Mouse (Mus musculus) brain, adult 2 months (tissue): ENCODE results near the gene Iyd.
"Not testable (repeated sequence)": the region's sequence is repeated elsewhere in the genome, so short reads cannot be mapped to it uniquely, and the experiment has no call there.

Source experiments
- DNase-seq: peaks from one replicate; pipeline ENCODE4 v3.0.0; 2011; ENCODE audit warnings: low read depth, low spot score

The Iyd gene

DNA sequence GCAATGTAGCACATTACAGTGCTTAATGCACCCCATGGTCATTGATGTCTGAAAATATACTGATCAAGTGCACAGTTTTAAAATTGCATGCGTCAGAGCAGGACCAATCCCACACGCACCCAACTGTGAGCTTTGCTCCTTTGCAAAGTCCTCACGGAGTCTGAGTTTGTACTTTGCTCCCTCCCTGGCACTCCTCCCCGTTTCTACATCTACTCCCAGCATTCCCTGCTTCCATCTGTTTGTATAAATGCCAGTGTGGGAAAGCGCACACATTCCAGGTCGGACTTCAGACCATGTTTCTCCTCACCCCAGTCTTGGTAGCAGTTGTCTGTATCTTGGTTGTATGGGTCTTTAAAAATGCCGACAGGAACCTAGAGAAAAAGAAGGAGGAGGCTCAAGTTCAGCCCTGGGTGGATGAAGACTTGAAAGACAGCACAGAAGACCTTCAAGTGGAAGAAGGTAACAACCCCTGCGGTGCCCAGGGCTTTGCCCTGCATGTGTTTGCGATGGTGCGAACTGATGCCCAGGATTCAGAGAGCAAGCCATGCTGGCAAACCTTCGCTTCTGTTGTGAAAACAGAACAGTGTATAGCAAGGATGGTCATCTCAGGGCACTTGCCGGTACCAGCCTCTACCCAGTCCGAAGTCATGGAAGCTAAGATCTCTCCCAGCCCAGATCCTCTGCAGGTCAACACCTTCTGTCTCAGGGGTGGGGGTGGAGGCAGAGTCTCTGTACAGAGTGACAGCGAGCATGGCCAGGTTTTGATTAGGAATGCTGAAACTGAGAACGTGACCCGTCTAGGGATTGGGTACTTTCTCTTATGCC, at the start of gene Iyd:
Gene Iyd (plus strand): TSS at position 238 of the 825 bp plus-strand sequence.
- no peak for DNase-seq

DNA sequence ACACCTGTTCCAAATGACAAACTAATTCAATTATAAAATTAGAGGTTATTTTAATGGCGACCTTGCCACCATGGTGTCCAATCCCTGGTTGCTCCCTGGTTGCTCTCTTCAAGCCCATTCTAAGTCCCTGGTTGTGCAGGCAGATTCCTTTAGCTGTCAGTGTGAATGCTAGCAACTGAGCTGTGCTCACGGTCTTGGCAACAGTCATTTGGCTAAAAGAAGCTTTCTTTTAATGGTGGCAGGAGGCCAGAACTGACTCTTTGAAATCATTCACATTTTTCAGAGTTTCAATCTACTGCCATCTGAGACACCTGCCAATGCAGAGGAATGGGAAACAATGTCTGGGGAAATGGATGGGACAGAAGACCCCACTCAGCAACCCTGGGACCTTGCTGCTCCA, 43.2 kb upstream of the Iyd start:
- DNase-seq, result peak; percentile 54

DNA sequence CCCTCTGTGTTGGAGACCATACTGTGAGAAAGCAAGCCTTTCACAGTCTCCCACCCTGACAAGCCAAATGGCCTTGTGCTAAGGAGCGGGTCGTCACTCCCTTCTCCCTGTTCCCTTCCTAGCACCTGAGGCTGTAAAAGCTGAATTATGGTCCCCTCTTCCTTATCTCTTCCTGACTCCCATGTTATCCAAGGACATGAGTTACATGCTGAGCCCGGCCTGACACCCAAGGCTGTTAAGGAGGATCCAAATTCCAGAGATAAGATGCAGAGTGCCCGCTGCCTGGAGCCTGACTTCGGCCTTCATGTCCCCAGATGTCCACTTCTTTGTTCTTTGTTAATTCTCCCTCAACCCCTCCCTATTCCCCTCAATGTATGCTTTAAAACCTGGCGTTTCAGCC, 39.2 kb upstream of the Iyd start:
- not testable (repeated sequence) for DNase-seq

DNA sequence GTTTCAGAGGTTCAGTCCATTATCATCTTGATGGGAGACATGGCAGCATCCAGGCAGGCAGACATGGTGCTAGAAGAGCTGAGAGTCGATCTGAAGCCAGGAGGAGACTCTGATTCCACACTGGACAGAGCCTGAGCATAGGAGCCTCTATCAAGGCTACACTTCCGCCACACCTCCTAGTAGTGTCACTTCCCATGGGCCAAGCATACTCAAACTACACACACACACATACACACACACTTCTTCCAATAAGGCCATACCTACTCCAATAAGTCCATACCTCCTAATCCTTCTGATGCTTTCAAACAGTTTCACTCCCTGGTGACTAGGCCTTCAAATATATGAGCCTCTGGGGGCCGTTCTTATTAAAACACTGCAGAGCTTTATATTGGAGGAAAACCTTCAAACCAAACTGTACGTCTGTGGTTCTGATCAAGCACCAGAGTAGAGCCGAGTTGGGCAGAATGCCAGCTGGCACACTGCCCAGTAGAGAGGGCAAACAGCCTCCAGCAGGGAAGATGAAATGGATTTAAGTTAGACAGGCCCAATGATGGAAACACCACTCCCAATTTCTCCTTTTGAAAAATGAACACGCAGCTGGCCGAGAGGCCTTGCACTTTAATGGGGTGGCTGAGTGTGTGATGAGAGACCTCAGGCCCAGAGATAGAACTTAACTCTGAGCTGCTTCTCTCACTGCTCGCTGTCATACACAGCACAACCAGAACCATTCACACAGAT, 32.4 kb upstream of the Iyd start:
- DNase-seq, result peak; percentile 53

- no peak for DNase-seq
These were observed 31.8 kb upstream of the Iyd start for GRCm38 (mm10) chr10:3508222-3508588.

GRCm38 (mm10) chr10:3508746-3509145, 31.3 kb upstream of the Iyd start:
- no peak for DNase-seq

DNA sequence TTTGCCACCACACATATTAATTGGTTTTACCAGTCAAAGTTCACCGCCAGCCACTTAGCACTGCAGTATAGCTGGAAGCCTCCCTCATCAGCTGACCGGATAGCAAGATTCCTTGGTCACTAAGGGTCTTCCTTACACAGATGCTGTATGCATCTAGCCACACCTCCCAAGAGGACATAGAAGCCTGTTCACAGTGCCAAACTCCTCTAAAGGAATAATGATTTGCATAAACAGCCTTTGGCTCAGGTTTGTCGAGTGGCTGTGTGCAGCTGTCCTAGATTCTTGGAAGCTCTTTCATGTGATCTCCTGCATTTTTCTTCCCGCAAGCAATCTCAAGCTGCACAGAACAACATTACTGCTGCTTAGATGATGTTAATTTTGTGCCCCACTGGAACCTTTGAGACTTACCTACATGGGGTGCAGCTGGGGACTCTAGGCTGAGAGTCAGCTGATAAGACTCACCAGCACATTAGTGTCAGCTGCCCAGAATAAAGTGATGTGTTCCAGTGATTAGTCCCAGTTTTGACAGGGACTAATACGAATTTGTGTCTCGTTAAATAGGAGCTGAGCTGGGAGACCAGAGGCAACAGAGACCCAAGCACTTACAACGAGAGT, 30.3 kb upstream of the Iyd start:
- peak; percentile 51 for DNase-seq

DNA sequence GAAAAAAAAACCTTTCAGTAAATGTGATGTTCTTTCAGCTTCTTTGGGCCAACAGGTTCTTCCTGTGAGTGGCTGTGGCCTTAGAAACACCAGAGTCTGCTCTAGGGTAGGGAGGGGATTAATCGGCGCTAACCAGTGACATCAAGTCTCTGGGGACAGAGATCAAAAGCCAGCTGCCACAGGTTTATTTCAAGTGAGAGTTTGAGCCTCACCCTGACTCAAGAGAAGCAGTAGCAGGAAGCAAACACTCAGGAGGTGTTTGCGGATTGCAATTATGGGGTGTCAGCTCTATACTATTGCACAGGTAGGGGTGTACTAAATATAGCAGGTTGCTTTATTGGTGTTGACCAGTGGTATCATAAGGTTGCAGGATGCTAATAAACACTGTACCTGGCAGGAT, 29.6 kb upstream of the Iyd start:
- no peak for DNase-seq

GRCm38 (mm10) chr10:3511401-3511800, 28.6 kb upstream of the Iyd start:
- DNase-seq, result no peak

DNA sequence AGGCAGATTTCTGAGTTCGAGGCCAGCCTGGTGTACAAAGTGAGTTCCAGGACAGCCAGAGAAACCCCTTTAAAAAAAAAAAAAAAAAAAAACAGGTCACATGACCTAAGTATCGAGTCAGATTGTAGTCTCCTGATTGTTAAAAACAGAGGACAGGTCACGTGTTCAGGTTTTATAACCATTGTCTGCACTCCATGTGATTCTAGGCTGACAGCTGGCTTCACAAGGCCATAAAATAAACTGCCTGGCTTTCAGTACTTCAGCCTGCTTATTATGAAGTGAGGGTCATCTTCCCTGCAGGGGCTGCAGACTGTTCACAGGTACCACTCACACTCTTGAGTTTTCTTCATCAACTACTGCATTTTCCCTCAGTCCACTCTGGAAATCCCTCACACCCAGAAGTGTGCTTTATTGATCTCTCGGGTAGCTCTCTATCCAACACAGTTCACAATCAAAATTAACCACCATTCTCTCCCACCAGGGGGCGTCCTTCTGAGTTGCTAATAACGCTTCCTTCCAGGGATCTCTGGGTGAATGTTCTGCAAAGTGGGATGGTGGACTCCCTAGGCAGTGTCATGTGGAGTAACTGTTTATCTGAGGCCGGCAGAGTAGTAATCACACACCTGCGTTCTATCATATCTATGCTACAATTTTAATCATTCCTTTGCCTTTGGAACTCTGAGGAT, 27.3 kb upstream of the Iyd start:
- no peak for DNase-seq

- no peak for DNase-seq
These were observed 26.1 kb upstream of the Iyd start for GRCm38 (mm10) chr10:3513947-3514346.

- DNase-seq, result peak; percentile 75
These were observed 25.4 kb upstream of the Iyd start for GRCm38 (mm10) chr10:3514634-3515033.

DNA sequence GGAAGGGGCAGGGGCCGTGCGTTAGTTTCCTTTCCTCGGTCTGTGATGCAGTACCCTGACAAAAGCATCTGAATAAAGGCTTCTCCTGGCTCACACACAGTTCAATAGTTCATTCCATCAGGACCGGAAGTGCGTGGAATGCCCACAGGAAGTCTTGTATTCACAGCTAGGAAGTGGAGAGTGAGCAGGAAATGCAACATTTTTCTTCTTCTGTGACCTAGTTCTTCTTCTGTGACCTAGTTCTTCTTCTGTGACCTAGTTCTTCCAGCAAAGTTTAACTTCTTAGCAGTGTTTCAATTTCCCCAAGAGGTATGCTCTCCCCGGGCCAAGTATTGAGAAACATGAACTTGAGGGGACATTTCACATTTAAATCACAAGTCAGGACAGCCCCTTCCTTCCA, 23.6 kb upstream of the Iyd start:
- DNase-seq, result no peak

- DNase-seq, result peak; percentile 60
These were observed 16.8 kb upstream of the Iyd start for GRCm38 (mm10) chr10:3523044-3523793.

DNA sequence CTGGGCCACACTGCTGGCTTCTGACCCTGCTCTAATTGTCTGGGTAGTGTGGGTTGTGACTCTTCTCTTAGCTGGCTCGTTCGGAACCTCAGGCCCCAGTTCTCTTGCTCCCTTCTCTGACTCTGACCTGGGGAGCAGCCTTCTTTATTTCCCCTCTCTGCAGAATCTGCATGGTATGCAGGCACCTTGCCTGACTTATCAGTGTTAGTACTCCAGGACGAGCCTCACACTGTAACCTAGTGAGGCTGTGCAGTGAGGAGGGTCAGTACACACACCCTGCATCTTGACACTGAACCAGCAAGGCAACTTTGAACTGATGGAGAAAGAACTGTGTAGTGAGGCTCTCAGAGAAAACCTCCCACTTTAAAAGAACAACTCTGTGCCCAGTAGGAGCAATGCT, 15.5 kb upstream of the Iyd start:
- no peak for DNase-seq

GRCm38 (mm10) chr10:3525420-3526019, 14.5 kb upstream of the Iyd start:
- DNase-seq, result no peak

GRCm38 (mm10) chr10:3529807-3530206, 10.2 kb upstream of the Iyd start:
- no peak for DNase-seq

- DNase-seq, result no peak
These were observed 9.4 kb upstream of the Iyd start for GRCm38 (mm10) chr10:3530661-3531060.

DNA sequence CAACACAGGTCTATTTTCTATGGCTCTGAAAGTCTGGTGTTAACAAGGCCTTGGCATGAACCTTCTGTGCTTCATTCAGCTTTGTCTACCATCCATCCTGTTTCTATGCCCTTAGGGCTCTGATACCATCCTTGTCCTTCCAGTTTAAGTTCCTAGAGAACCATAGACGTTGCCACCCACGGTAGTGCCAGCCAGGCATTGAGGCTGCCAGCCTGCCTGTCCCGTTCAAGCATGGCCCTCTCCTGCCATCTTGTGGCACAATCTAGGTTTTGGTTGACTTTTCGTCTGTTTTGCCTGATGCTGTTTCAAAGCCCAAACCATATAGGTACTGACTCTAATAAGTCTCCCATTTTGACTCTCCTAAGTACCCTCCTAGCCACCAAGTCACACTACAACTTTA, 8.7 kb upstream of the Iyd start:
- peak; percentile 86 for DNase-seq

DNA sequence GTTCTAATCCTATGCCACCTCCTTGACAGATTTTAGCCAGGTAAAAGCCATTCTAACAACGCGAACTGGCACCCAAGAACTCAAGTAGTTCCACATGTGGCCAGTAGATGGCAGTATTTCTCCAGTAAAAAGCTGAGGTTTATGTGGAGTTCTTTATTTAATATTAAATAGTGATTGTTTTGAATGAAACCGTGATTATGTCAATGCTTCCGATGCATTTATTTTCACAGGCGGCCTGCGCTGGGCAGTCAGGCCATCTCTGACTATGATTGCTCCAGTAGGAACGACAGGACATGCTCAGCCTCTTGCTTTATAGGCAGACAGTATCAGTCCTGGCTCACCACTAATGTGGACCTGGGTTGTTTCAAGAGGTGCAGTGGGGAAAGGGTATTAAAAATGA, 5.6 kb upstream of the Iyd start:
- peak; percentile 46 for DNase-seq

DNA sequence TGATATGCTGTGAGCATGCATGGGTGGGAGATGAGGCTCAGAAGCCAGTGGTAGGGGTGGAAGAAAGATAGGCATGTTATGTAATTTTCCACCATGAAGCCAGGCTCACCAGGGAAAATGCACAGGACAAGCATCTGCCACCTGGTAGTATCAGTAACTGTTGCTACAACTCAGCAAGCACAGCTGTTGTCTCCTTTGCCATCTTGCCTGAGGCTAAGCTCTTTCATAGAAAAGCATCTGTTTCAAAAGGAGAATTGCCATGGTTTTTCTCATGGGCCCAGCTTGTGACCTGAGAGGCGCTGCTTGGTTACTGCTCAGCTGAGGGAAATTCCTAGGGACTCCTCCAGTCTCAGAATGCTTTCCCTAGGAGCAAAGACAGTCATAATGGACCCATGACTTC, 3.7 kb upstream of the Iyd start:
- DNase-seq, result peak; percentile 34
